Mouse (Mus musculus) cortical plate, adult 2 months (tissue): Measurements from ENCODE around the gene Stn1. TPM values are rescaled to one million over a fixed set of nuclear protein-coding genes. Genes with fewer than 3 reads are reported as not detected.

Source experiments
- H3K27ac ChIP-seq: fragments of 200-500 bp; 2 replicates; pipeline ENCODE4 v1.5.1; 2012; ENCODE audit warnings: low read length, control low read depth, inconsistent platforms; ENCODE audit not compliant: insufficient read depth
- H3K4me1 ChIP-seq: fragments of 200-500 bp; 2 replicates; pipeline ENCODE4 v1.6.1; 2011; ENCODE audit warnings: low read length; ENCODE audit not compliant: control insufficient read depth, insufficient read depth
- H3K4me3 ChIP-seq: fragments of 200-500 bp; 2 replicates; pipeline ENCODE4 v1.5.1; 2011; ENCODE audit warnings: mild to moderate bottlenecking, low read length, control low read depth; ENCODE audit not compliant: insufficient read depth
- CTCF ChIP-seq: fragments of 200-500 bp; IDR thresholded peaks from 2 replicates; pipeline ENCODE4 v1.5.1; 2011; ENCODE audit warnings: mild to moderate bottlenecking, control low read depth, low read length; ENCODE audit not compliant: insufficient read depth; ENCODE audit errors: extremely low read depth
- POLR2A ChIP-seq: fragments of 200-500 bp; IDR thresholded peaks from 2 replicates; pipeline ENCODE4 v1.6.1; 2011; ENCODE audit warnings: mild to moderate bottlenecking, low read length, control low read depth; ENCODE audit not compliant: insufficient read depth; ENCODE audit errors: extremely low read depth
- polyA plus RNA-seq: library from polyadenylated mRNA; depleted of rRNA; stranded (reverse); fragments of >200 nt; gene quantifications from 2 replicates; pipeline ENCODE4 v1.2.3, GENCODE M21; 2012

Stn1 gene
- polyA plus RNA-seq, 1 experiment = 19.5 TPM

DNA sequence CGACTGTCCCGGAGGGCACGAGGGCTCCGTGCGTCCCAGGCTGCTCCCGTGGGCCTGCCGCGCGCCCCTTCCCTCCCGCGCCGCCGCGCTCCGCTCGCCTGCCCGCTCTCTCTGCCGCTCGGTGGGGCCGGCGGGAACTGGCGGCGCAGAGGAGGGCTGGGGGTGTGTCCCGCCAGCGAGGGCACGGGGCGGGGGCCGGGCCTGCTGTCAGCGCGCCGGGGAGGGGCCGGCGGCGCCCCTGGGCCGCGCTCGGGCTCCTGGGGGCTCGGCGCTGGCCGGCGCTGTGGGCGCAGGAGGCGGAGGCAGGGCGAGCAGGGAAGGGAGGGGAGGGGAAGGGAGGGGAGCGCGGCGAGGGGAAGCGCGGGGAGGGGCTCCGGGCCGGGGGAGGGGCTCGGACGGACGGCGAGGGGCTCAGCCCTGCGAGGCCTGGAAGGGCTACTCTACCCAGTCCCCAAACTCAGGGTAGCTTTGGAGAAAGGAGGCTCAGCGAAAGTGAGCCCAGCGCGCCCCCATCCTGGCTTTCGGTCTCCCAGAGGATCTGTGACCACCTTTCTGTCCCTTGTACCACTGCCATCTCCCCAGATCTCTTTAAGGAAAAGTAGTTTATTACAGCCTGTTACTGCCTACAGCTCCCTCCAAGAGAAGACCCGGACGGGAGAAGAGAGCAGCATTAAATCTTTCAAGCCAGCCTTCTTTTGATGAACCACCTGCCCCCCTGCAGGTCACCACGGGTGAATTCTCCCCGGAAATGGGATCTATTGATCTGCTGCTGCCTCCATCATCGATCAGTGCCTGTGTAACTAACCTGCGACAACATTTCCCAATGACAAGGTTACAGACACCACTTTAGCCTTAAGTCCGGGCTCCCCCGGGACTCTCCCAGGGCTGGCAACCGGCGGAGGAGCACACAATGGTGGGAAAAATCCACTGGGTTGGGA is 72.7 kb downstream of the Stn1 start, which contains the start of gene Sh3pxd2a:
TSS of gene Sh3pxd2a (minus strand) at position 98 of the 938 bp plus-strand sequence.
- no peak within 1 kb of the TSS for H3K27ac ChIP-seq
- H3K4me1 ChIP-seq = no peaks in the 10 kb centered on the region
- no peak for TF ChIP-seq POLR2A
- no peak for TF ChIP-seq CTCF
- peak within 1 kb of the TSS; percentile 56 for H3K4me3 ChIP-seq

DNA sequence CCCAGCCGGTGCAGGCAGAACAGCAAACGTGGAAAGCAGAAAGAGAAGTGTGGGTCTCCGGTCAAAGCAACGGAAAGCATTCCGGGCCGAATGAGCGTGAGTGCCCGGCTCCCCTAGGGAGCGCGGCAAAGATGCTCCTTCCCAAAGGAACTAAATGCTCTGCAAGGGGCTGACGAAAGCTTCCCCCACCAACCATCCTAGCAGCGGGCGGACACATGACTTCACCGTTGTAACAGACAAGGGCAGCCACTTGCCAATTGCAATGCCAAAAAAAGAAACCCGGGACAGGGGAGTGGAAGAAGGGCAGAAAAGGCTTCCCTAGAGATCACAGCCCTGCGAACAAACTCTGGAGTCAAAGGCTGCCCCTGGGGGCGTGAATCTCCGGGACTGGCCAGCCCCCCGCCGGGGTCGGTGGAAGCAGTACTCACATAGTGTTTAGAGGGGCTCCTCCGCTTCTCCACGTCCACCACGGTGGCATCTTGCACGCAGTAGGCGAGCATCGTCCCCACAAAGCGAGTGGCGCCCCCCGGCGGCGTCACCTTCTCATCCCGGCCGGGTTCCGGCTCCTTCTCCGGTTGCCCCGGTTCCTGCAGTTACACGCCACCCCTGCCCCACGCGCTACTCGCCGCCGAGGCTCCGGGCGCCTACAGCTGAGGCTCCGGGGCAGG is 73.5 kb downstream of the Stn1 start:
- no peak overlapping the region for H3K27ac ChIP-seq
- peak overlapping the region; percentile 56 for H3K4me3 ChIP-seq
- H3K4me1 ChIP-seq = no peaks in the 10 kb centered on the region
- TF ChIP-seq CTCF = 0 out of 2 replicates have a peak, but pooled peaks have one; percentile 20
- no peak for TF ChIP-seq POLR2A

DNA sequence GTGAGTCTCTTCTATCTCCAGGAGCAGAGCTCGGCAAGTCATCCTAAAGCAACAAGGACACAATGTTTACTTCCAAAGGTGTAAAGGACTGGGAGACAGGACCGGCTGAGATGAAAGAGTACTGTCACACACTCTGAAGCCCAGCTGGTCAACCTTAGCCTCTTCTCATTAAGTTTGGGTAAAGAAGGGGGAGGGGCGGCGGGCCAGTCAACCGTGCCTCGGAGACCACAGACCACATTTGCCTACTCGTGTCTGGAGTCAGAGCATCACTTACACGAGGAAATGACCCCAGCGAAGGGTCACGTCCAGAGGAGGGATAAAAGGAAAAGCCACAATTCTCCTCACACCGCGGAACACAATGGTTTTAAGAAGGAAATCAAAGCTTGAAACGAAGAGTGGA is 74.1 kb downstream of the Stn1 start:
- Histone ChIP-seq H3K4me3 (peak overlapping the region; percentile 56), H3K4me1 (no peaks in the 10 kb centered on the region), H3K27ac (no peak overlapping the region)
- no peak for TF ChIP-seq POLR2A

DNA sequence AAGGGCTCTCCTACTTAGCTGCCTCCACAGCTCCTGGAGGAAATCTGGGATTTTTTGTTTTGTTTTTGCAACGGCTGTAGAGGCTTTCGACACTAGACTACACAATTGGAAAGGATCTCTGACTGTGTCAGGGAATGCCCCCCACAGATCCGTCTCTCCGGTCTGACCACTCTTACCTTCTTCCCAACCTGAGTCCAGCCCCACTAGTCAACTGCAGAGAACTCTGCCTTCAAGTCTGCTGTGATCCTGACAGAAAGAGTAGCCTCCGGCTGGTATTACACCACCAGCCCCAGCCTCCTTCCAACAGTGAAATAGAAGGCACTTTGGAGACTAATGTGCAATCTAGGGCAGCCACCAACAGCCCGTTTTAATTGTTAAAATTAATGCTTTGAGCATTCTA is 74.6 kb downstream of the Stn1 start:
- TF ChIP-seq CTCF (no peak), POLR2A (no peak)
- no peaks in the 10 kb centered on the region for H3K4me1 ChIP-seq
- H3K4me3 ChIP-seq = peak overlapping the region; percentile 56; the same call in 1 of the 2 replicates
- H3K27ac ChIP-seq = no peak overlapping the region

DNA sequence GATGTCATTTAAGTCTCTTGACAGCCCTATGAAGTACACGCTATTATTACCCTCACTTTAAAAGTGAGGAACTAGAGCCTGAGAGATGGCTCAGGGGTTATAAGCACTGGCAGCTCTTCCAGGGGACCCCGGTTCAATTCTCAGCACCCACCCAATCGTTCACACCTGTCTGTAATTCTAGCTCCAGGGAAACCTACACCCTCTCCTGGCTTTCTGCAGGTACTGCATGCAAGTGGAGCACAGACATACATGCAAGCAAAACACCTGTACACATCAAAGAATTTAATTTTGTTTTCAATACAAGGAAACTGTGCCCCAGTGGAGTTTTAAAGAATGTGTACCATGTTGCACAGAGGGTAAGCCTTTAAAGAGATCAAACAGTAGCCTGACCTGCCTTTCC is 75.5 kb downstream of the Stn1 start:
- Histone ChIP-seq H3K4me1 (no peaks in the 10 kb centered on the region), H3K27ac (no peak overlapping the region), H3K4me3 (no peak overlapping the region)
- TF ChIP-seq POLR2A (no peak), CTCF (no peak)

DNA sequence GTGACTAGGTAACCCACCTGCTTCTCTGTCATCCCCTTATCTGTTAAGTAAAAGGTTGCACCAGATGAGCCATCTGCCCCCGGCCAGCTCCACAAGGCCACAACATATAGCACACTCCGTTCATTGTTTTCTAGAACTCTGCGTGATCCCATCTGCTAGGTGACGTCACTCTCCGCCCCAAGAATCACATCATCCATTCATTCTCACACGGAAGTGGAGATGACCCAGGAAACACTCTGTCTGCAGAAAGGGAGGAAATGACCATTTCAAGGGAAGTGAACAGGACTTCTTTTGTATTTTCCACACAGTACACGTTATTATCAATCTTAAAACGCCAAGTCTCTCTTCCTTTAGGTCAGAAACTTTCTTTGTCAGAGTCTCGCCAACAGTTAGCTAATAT is 75.9 kb downstream of the Stn1 start:
- H3K27ac ChIP-seq = no peak overlapping the region
- no peak overlapping the region for H3K4me3 ChIP-seq
- no peaks in the 10 kb centered on the region for H3K4me1 ChIP-seq
- TF ChIP-seq CTCF = no peak
- no peak for TF ChIP-seq POLR2A

DNA sequence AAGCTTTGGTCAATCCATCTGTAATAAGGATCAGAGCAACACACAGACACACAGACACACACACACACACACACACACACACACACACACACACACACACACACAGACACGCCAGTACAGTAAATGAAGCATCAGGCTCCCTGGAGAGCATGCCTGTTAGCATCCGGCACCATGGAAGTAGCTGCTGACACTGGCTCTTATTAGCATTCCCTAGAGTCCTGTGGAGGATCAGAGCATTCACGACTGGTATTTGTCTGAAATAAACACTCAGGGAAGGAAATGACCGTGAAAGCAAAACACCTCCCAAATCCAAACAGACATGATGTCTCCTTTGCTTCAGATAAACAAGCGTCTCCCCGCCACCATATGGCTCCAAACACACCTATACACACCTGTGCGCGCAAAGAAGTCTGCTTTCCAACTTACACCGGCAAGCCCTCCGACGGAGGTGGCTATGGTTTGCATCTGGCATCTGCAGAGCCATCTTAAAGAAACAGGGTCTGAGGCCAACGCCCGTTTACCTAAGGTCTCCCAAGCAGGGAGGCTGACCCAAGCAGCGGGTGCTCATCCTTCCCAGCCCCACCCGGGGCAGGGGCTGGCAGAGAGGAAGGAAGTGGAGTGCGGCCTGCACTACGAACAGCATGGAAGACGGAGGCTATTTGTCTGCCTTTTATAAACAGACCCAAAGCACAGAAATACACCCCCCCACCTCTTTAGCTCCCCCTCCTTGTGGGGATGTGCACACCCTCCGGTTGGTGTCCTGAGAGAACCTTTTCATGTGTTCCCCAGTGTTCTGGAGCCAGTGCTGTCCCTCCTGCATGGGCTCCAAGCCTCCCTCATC is 77.0 kb downstream of the Stn1 start:
- Histone ChIP-seq H3K4me1 (no peaks in the 10 kb centered on the region), H3K27ac (no peak overlapping the region), H3K4me3 (no peak overlapping the region)
- TF ChIP-seq POLR2A (no peak), CTCF (no peak)

- TF ChIP-seq CTCF (no peak), POLR2A (no peak)
- no peak overlapping the region for H3K27ac ChIP-seq
- no peak overlapping the region for H3K4me3 ChIP-seq
- peaks cover 4% of the 10 kb centered on the region; the same call in 1 of the 2 replicates for H3K4me1 ChIP-seq
These were observed 78.1 kb downstream of the Stn1 start for GRCm38 (mm10) chr19:47459214-47459613.

- Histone ChIP-seq H3K4me1 (peaks cover 5% of the 10 kb centered on the region; the same call in 1 of the 2 replicates), H3K27ac (no peak overlapping the region), H3K4me3 (no peak overlapping the region)
- TF ChIP-seq CTCF (no peak), POLR2A (no peak)
These were observed 78.7 kb downstream of the Stn1 start for GRCm38 (mm10) chr19:47458504-47459161.
